Mouse (Mus musculus) gastrocnemius, postnatal 25 days (tissue): ENCODE results near the gene Lhx8. TPM values are rescaled to one million over a fixed set of nuclear protein-coding genes. Genes with fewer than 3 reads are reported as not detected.

Experiments
- DNase-seq: peaks from one replicate; pipeline ENCODE4 v3.0.0; 2022
- long read RNA-seq, 2 experiments: library from polyadenylated mRNA; stranded (forward); transcript quantifications; one replicate each; pipeline ENCODE4 v2.0.0; 2021
- total RNA-seq, 2 experiments: library from RNA; stranded (reverse); gene quantifications; 1 replicate in 1 of 2; 2 replicates in 1 of 2; pipeline ENCODE4 v1.2.3; 2021

Gene Lhx8
- not detected for total RNA-seq
- long read RNA-seq, experiment 1 = 0 reads
- long read RNA-seq, experiment 2, partial matches to known transcripts = 1 of 1 reads
- long read RNA-seq, experiment 2, other reads (novel, unspliced or antisense) = 0 of 1 reads

DNA sequence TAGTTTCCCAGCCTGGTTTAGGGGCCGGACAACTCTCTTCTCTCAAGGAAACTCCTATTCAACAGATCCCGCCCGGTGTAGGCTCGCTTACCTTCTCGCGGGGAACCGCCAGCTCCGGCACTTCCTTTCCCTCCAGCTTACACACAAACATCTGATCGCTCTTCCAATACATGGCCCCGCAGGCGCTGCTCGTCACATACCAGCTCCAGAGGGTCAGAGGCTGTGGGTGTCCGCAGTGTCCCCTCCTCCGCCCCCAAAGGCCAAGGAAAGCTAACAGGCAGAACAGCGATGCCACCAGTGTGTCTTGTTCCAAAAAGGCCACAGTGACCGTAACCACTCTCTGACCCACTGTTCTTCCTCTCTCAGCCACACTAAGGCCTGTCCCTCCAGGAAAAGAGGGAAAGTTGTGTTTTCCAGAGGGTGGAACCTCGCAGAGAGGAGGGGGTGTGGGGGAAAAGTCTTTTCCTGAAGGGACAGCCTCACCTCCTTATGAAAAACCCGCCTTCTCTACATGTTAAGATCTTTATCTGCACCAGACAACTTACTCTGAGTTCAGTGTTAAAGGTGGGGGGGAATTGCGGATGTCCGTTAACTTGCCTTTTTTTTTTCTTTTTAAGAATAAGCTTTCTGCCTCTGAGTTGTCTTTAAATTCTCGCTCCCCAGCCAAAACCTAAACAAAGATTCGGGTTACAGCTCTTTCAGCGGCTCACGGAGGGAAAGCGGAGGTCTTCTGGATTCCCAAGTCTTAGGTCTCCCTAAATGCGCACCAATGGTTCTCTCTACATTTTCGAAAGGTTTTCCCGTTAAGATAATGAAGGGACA lies at the start of gene Lhx8:
Gene Lhx8 (minus strand): TSS at position 479 of the 822 bp plus-strand sequence.
- DNase-seq = no peak

DNA sequence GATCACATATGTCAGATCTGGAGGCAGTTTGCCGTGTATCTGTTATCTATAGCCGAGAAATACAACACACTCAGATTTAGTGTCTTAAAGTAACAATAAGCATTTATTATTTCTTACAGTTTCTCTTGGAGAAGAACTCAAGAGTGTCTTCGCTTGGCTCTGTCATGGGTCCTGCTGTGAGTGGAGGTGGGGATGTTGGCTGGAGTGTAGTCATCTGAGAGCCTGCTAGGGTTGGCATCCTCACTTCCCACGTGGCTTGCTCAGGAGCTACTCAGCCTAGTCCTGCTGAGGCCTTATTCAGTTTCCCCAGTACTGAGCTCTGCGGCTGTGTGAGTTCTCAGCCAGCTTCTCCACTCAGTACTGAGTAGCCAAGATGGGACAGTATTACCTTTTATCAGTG lies 43.1 kb upstream of the Lhx8 start:
- DNase-seq = no peak

GRCm38 (mm10) chr3:154372688-154373087 lies 42.2 kb upstream of the Lhx8 start:
- no peak for DNase-seq

DNA sequence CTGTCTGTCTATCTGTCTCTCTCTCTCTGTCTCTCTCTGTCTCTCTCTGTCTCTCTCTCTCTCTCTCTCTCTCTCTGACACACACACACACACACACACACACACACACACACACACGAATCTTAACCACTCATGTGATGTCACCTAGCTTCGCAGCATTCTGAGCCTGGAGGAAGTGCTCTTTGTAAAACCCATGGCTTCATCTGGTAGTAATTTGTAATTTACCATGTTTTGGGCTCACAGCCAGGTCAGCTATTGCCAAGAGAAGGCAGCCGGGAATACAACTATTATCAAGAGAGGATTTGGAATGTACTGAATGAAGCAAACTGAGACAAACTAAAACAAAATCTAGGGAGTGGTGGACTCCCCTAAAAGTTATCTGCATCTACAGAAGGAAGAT lies 36.9 kb upstream of the Lhx8 start:
- DNase-seq = peak; percentile 20

DNA sequence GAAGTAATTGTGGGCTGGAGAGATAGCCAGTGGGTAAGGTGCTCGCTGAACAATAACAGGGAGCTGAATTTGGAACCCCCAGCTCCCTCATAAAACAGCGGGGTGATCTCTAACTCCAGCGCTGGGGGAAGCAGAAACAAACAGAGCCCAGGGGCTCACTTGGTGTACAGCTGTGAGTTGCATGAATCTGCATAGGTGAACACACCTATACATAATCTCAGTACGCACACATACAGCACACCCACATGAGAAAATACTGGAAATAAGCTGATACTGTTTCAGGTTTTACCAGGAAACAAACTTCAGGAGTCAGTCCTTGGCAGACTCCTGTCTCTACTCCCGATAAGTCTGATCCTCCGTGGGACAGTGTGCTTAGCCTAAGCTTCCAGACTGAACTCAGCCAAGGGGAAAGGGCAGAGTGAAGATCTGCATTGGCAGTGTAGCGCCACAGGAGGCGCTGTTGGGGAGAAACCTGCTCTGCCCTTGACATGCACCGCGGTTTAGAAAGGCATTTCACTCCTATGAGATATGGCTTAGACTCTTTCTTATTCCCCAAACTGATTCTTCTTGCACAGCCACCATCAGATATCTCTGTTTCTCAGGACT lies 34.2 kb upstream of the Lhx8 start:
- no peak for DNase-seq

DNA sequence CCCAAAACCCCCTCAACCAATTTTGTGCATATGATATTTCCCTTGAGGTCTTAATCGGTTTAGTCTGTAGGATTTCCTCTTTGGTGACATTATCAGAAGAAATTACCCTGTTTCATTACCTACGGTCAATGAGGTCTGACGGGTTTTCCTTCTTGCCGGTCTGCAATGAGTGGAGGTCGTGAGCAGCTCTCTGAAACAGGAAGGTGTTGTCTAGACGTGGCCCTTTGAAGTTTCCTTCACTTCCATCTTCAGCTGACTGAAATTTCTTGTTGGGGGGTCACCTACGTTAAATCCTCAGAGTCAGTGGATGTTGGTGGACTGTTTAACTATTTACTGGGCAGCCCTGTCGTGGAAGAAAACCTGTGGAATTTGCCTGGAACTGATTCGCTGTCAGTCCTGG lies 33.0 kb upstream of the Lhx8 start:
- DNase-seq = no peak

- no peak for DNase-seq
These were observed 28.8 kb upstream of the Lhx8 start for GRCm38 (mm10) chr3:154359231-154359630.

- no peak for DNase-seq
These were observed 9.9 kb upstream of the Lhx8 start for GRCm38 (mm10) chr3:154340294-154340914.

DNA sequence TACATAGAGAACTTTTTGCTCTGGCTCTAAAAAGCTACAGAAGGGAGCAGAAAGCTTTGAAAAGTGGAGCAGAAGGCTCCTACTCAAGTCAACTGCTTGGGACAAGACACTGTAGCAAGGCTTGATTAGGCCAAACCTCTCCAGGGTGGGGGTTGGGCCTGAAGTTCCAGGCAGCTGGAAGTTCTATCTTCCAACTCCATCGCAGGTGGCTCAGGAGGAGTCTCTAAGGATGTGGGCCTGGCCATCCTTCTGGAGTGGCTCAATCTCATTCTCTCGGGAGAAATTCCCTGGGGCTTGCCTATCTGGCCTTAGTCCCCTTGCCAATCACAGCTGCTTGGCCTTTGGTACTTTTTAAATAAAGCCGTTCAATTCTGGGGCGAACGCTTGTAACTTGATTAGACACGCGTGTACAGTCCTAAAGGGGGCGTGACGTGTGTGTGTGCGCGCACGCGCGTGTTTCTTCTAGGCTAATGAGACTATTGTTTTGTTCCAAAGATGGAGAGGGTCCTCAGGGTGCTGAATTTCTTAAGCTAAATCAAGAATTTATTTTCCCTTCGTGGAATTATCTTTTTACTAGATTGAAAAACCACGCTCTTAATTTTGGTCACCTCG lies 9.3 kb upstream of the Lhx8 start:
- DNase-seq = no peak

DNA sequence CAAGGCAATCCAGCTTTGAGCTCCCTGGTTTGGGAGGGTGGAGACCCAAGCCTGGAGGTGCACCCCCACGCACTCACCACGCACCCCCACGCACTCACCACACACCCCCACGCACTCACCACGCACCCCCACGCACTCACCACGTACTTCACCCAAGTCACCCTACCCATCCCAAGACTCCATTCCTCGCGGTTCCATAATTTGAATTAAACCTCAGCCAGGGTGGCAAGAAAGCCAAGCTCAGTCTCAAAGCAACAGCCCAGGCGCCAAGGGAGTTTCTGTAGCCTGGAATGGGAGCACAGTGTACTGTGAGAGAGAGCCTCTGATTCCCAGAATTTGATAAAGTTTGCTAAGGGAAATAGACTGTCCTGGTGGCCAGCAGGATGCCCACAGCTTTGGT lies 4.3 kb upstream of the Lhx8 start:
- DNase-seq = no peak

DNA sequence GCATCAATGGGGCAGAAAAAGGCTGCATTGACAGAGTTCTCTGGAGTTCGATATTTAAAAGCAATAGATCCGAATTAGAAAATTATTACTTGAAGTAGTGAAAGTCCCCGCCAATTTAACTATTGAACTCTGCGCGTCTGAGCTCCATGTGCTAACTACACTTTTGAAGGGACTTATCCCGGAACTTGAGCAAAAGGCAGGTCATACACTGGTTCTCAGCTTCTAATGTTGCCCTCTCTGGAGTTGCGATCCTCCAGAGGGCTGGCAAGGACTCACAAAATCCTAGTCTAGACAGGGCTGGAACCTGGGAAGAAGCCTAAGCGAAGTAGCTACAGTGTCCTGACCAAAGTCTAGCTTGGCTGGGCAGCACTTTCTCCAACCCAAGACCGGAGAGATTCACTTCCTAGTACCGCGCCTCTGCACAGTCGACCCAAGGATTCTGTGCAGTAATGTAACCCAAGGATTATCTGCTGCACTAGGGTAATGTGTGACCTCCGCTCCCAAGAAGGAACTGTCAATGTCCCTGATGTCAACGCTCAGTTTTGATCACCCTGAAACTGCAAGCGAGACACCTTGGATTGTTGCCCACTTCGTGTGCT lies 3.0 kb upstream of the Lhx8 start:
- DNase-seq = no peak

- no peak for DNase-seq
These were observed 2.5 kb upstream of the Lhx8 start for GRCm38 (mm10) chr3:154332941-154333340.

GRCm38 (mm10) chr3:154332213-154332530 lies 1.7 kb upstream of the Lhx8 start:
- DNase-seq = no peak

GRCm38 (mm10) chr3:154331506-154332212 lies 1.2 kb upstream of the Lhx8 start:
- no peak for DNase-seq

DNA sequence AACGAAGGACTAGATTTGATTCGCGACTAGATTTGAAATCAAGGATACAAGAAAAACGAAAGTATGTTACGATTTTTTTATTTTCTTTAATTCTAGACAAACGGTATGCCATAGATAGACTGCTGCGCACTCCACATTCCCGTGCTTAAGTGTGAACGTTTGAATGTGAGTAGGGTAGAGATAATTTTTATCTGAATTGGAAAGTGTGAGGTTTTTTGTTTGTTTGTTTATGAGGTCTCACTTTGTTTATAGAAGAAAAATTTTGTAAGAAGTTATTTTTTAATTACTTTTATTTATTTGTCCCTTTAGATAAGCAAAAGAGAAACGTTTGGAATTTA lies 513 bp upstream of the Lhx8 start:
- no peak for DNase-seq

- DNase-seq = no peak
These were observed 907 bp downstream of the Lhx8 start for GRCm38 (mm10) chr3:154329323-154330180.

- no peak for DNase-seq
These were observed 1.6 kb downstream of the Lhx8 start for GRCm38 (mm10) chr3:154328721-154329322.

GRCm38 (mm10) chr3:154327883-154328720 lies 2.4 kb downstream of the Lhx8 start:
- peak; percentile 10 for DNase-seq

DNA sequence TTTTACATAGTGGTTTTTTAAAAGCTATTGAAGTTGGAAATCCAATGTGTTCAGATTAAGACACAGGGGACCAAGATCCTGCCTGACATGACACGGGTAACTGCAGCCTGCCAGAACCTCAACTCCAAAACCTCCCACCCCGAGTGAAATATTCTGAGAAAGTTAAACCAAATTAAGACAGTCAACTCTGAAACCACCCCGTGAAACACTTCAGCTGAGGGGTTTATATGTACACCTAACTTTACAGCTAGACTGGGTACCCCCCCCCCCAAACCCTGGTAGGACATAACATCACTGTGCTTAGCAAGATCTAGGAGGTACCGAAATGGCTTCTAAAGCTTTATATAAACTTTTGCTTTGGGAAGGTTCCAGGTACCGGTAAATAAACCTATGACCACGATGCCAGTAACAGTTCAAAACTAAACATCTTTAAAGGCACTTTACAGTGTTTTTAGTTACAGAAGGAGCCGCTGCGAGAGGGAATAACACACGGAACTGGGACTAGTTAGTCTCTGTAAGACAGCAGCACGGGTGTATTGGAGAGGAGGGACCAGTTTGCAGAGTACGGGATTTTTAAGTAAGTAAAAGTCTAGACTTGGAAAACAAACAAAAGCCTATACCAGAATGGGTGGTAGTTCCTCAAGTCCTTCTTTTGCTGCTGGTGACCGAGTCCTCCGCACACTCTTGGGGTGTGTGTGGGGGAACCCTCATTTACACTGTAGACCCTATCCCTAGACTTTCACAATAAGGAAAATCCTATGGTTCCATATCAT lies 3.2 kb downstream of the Lhx8 start:
- no peak for DNase-seq
